Mouse (Mus musculus): ENCODE results near the gene Mbd5.

GRCm38 (mm10) chr2:49108906-49109305 lies 159.6 kb downstream of the Mbd5 start:
- TF ChIP-seq CTCF (IDR thresholded peaks at IDR 0.05; ENCODE audit: low read depth, low read length) (no peak), POLR2A (IDR thresholded peaks at IDR 0.05; ENCODE audit: extremely low read depth, insufficient read depth, low read length) (no peak)

Data from liver, adult 2 months (tissue).